Mouse (Mus musculus) fibroblast of lung, adult 2 months (primary cell): ENCODE data around the gene Dclre1a.

ENCODE experiments used
- DNase-seq: peaks from one replicate; pipeline ENCODE4 v3.0.0-alpha.2; 2011; ENCODE audit warnings: low read depth

Gene Dclre1a

DNA sequence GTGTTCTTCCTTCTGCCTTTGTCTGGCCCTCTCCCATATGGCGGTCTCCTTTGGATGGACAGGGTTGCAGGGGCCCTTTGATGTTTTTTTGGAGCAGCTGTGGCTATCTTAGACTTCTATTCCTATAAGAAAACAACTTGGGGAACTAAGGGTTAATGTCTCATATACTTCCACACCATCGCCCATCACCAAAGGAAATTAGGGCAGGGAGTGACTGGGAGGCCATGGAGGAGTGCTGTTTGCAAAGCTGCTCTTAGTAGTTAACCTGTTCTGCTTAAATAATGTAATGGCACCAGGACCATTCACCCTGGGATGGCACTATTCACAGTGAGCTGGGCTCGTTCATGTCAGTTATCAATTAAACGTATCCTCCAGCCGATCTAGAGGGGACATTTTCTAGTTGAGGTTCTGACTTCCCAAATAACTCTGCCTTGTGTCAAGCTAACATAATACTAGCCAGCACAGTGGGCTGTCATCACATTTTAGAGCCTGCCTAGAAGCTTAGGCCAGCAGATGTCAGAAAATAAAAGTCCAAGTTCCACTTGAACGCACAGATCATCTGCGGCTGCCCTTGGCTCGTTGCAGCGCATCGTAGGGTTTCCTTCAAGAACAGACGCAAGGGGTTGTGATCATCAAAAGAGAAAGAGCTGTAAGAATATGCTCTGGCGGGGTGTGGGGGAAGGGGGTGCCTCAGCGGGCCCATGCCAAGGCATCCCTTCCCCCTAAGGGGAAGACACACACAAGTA lies 63.2 kb downstream of the Dclre1a start:
- no peak for DNase-seq
